Mouse (Mus musculus): ENCODE results near the gene Arpc2.
A peak's percentile ranks its signal among the peaks of the same experiment; 100 is the strongest.

The Arpc2 gene

GRCm38 (mm10) chr1:74282896-74283625, 47.2 kb downstream of the Arpc2 start:
- DNase-seq (ENCODE audit: low spot score in 2 of 2), result no peak

DNA sequence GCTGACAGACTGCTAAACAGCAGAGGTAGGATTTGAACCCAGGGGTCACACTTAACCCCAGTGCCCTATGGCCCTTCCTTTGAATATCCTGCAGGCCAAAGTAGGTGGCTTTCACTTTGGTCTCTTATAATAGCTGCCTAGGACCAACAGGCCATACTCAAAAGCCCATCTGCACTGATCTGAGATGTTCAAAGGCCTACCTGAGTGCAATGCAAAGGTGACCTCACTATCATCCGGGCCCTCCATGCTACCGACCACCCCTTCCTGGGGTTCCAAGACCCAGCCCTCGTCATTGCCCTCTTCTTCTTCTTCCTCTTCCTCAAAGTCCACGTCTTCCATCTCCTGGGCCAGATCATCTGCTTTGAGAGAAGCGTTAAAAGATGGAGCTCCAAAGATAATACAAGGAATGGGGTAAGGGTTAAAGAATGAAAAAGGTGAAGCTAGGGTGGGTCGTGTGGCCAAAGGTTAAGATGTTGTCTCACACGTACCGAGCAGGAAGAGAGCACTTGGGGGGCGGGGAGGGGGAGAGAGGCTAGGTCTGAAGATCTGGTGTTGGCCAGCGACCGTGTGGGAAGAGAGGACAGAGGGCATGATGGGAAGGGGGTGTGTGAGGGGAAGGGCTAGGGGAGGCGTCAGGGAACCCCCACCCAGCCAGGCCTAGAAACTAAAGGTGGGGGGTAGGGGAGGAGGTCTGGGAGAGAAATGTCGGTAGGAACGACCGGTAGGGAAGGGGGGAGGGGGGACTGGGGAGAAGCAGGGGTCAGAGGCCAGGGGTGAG, 48.0 kb downstream of the Arpc2 start:
- peak in 1 of 2 experiments; percentile 43 for DNase-seq (ENCODE audit: low spot score in 2 of 2)

DNA sequence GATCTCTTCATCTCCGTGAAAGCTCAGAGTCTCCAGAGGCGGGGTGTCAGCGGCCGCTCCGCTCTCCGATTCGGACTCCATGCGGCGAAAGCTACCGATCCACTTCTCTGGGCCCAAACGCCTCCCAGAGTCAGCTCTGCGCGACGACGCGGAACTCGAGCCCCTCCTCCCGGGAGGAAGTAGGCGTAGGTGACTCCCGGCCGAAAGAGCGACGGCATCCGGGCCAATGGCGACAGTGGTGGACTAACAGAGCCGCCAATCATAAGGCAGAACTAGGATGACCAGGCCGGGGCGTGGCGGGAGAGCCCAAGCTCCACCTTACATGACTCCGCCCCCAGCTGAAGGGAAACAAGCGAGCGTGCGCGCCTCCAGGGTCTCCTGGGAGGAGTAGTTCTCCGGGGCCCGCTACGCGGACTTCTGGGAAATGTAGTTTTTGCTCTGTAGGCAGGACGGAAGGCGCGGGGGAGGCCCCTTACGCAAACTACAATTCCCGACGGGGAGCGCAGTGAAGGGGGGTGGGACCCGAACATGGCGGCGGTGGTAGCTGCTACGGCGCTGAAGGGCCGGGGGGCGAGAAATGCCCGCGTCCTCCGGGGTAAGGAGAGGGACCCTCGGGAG, 48.8 kb downstream of the Arpc2 start, which contains the start of the genes Aamp and Pnkd:
Aamp (minus strand) TSS at position 196 of the 618 bp plus-strand sequence.
Pnkd (plus strand) TSS at position 388 of the 618 bp plus-strand sequence.
- peak; percentile 100 for DNase-seq (ENCODE audit: low spot score in 2 of 2)

- DNase-seq (ENCODE audit: low spot score in 2 of 2), result peak; percentile 40 to 45
Observed at GRCm38 (mm10) chr1:74285212-74286010, 49.5 kb downstream of the Arpc2 start.

GRCm38 (mm10) chr1:74286869-74287607, 51.2 kb downstream of the Arpc2 start:
- peak in 1 of 2 experiments; percentile 27 for DNase-seq (ENCODE audit: low spot score in 2 of 2)

- no peak for DNase-seq (ENCODE audit: low spot score in 2 of 2)
Observed at GRCm38 (mm10) chr1:74288327-74288726, 52.4 kb downstream of the Arpc2 start.

DNA sequence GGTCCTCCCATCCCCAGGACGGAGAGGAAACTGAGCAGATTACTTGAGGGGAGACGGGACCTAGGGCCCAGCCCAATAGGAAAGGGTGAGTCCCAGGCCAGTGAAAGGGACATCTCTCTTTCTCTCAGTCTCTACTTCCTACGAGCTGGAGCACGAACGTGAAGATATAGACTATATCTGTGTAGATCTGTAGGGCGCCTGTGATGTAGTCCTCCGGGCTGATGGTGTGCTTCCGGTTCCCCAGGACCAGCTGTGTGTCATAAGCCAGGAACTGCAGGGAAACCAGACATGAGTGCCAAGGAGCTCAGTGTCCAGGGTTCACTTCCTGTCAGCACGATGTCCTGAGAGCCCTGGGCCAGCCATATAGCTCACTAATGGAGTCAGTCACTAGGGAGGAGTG, 53.4 kb downstream of the Arpc2 start:
- no peak for DNase-seq (ENCODE audit: low spot score in 2 of 2)

GRCm38 (mm10) chr1:74289740-74290139, 53.9 kb downstream of the Arpc2 start:
- no peak for DNase-seq (ENCODE audit: low spot score in 2 of 2)

DNA sequence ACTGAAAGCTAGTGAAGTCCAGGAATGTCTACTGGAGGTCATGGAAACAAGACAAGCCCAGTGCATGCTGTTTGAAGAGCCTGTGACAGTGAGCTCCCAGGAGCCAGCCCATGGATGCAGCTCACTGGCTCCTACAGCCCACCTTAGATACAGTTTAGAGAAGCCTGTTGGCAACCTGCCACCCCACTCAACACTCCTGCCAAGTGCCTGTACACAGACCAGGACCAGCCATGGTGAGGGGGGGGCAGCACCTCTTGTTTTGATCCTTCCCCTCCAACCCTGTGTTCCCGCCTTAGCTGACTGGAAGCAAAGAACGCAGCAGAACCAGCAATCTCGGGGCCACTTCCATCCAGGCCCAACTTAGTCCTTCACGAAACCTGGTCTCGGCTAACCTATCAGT, 54.3 kb downstream of the Arpc2 start:
- no peak for DNase-seq (ENCODE audit: low spot score in 2 of 2)

DNA sequence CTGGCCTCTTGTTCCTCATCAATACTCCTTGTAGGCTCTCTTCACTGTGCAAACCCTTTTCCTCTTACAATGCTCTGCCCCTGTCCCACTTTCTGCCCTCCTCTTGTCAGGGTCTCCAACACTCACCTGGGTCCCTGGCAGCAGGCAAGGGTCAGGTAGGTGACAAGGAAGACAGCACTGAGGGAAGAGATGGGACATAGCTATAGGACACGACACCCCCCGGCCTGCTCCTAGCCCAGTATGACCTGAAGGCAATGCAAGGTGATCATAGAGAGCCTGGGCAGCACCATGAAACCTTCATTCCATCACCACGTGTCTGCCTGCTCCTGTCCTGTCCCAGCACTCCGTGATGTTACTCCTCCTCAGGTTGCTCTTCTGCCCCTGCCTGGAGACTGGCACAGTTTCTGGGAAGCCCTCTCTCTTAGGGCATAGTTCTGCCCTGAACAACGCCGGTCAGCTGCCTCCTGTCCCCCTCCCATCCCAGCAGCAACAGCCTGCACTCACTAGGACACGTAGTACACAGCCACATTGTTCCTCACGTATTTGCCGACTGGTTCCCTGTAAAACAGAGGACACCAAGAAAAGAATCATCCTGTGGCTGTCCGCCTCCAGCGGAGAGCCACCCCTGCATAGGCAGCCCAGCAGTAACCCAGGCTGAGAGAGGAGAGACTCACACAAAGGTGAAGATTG, 56.6 kb downstream of the Arpc2 start:
- no peak for DNase-seq (ENCODE audit: low spot score in 2 of 2)

DNA sequence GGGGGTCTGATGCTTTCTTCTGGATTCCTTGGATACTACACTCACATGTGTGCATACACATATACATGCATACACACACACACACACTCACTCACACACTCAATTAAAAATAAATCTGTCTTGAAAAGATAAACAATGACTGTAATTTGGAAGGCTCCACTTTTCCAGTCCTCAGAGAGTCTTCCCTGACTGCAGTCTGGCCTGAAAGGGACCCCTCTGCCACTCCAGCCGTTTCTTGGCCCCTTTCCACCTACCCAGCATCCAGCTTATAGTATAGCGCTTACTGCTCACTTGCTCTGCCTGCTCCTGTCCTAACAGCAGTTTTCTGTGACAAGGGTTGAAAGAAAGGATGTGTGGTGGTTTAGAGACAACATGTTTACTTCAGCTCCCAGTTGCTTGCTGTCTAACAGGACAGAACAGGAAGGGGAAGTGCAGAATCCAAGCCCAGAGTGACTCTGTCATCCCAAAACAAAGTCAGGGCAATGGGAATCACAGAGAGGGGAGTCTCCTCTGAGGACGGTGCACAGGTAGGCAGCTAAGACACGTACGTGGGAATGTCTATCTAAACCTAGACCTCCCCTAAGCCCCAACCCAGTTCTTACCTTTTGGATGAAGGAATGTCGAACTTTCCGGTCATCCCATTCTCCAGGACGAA, 57.5 kb downstream of the Arpc2 start:
- DNase-seq (ENCODE audit: low spot score in 2 of 2), result no peak

DNA sequence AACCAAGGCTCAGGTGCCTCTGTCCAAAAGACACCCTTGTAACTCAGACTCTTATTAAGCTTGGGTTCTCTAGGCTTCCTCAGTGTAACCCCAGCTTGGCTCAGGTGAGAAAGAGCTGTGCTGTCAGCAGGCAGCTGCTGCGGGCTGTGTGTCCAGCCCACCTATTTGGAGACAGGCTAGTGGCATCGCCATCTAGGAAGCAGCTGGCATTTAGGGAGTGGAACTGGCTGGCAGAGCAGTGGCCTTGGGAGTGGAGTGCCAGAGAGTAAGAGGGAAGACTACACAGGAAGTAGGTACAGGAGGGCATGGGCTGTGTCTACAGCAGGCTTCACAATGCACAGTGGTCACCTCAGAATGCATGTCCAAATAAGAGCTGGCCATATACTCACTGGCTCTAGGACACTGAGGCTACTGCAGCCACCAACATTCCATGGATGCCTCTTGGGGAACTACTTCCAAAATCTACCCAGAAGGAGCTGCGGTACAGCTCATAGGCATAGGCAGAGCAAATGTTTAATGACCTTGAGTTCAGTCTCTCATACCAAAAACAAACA, 58.3 kb downstream of the Arpc2 start:
- DNase-seq (ENCODE audit: low spot score in 2 of 2), result no peak

- no peak for DNase-seq (ENCODE audit: low spot score in 2 of 2)
Observed at GRCm38 (mm10) chr1:74294733-74295455, 59.0 kb downstream of the Arpc2 start.

DNA sequence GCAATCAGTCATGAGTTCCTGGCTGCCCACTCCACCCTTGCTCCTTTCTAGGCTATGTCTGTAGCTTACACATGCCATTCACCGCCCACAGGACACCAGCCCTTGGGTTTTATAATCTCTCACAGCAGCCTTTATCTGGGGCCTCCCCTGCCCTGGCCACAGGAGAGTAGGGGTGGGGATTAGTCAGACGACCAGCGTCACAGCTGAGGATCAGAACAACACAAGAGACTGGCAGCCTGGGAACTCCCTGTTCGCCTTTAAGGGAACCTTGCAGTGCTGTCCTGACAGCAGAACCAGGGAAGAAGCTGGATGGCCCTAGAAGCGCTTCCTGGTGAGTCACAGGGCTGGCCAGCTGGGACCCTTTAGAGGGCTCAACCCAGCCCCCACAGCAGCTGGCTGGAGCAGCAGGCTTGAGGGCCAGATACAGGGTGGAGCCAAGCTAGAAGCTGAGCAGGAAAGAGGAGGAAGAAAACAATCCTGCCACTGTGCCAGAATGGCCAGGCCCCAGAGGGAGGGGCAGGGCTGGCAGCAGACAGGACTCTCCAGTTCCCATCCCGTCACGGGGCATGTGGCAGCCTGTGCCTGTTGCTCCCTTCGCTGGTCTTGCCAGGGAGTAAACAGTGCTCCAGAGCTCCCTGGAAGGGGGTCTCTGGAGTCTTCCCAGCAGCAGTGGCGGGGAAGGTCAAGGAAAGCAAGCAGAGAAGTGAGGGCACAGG, 59.7 kb downstream of the Arpc2 start:
- DNase-seq (ENCODE audit: low spot score in 2 of 2), result peak; percentile 76 to 84

DNA sequence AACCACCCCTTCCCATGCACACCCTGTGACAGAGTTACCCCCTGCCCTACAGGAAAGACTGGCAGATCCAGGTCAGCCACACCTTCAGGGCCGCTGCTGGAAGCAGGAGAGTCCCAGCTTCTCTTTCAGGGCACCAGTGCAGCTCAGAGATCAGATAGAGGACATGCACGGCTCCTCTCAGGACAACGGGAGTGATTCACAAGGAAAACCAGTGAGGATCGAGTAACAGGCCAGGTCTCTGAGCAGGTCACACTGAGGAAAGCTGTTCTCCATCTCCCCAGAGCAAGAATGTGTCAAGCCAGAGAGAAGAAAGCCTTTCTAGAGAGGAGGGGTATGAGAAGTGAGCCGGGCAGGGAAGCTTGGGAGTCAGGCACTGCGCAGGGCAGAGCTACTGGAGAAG, 60.6 kb downstream of the Arpc2 start:
- DNase-seq (ENCODE audit: low spot score in 2 of 2), result no peak

- no peak for DNase-seq (ENCODE audit: low spot score in 2 of 2)
Observed at GRCm38 (mm10) chr1:74297269-74297668, 61.4 kb downstream of the Arpc2 start.

DNA sequence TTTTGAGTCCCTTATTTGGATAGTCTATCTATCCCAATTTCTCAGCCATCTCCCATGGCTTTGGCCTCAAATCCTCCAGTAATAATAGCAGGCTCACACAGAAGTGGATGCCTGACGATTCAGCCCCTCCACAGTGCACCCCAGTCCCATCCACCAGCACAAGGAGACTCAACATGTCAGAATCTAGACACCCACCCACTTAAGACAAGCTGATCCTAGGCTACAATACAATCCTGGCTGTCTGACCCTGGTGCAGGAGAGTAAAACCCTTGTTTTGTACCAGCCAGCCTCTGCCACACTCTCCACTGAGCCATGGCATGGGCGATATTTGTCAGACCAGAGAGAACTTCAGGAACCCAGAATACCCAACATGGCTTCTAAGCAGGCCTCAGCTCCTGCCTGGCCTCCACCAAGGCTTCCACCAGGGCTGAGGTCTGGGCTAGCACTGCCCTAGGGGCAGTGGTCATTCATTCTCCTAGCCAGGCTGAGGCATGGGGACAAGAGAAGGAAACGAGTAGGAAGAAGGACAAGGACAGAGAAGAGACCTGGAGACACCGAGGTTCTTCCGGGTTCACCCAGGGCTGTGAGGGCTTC, 62.4 kb downstream of the Arpc2 start:
- no peak for DNase-seq (ENCODE audit: low spot score in 2 of 2)

DNA sequence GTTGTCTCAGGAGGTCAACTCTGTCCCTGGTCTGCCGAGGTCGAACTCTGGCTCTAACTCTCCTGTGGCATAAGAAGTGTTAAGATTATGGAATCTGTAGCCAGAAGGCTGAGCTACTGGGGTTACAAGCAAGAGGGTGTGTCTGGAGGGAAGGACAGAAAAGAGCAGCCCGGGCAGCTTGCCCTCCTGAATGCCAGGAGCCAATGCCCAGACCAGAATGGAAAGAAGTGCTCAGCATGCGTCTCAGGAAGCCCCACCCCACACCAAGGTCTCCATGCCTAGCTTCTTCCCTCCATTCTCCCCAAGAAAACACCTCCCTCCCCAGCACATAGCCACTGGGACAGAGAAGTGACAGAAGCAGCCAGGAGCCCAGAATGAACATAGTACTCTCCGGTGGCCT, 63.1 kb downstream of the Arpc2 start:
- no peak for DNase-seq (ENCODE audit: low spot score in 2 of 2)

All from right cerebral cortex, adult 2 months (tissue).